Mouse (Mus musculus) activated CD4-positive, CD25-positive, alpha-beta regulatory T cell, adult 9 weeks (primary cell): Measurements from ENCODE around the gene Rpl5. TPM values are rescaled to one million over a fixed set of nuclear protein-coding genes. Genes with fewer than 3 reads are reported as not detected.

Experiments used
- polyA plus RNA-seq: library from polyadenylated mRNA; unstranded; fragments of 100-300 nt; shearing (Covaris generic); gene quantifications from one replicate; pipeline ENCODE4 v1.2.1, GENCODE M21; 2017

The Rpl5 gene
- polyA plus RNA-seq, result 25.6 TPM

DNA sequence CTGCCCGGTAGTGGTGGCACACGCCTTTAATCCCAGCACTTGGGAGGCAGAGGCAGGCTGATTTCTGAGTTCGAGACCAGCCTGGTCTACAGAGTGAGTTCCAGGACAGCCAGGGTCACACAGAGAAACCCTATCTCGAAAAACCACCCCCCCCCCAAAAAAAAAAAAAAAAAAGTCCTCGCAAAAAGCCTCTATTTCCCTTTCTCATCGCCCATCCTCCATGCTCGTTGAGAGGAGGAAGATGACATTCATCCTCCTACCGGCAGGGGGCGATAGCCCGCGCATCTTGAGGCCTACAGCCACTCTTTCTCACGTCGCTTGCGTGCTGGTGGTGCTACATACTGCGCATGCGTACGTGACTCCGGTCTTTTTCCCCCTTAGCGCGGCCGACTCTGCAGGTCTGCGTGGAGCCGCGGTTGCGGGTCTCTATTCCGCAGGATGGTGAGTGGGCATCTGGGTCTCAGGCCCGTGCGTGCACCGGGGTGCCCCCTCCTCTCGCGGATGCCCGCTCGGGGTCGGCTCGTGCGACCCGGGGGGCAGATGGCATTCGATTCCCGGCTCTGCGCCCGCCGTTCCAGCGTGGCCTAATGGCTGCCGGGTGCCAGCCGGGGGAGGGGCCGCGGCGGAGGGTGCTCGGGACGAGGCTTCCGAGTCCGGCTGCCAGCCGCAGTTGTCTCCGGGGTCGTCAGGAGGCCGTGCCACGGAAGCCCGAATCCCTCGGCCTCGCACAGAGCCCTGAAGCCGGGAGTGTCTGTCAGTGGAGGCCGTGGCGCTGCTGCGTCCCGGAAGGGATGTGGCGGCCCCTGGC, at the start of gene Rpl5:
Rpl5 (plus strand) TSS at position 297 of the 808 bp plus-strand sequence.

DNA sequence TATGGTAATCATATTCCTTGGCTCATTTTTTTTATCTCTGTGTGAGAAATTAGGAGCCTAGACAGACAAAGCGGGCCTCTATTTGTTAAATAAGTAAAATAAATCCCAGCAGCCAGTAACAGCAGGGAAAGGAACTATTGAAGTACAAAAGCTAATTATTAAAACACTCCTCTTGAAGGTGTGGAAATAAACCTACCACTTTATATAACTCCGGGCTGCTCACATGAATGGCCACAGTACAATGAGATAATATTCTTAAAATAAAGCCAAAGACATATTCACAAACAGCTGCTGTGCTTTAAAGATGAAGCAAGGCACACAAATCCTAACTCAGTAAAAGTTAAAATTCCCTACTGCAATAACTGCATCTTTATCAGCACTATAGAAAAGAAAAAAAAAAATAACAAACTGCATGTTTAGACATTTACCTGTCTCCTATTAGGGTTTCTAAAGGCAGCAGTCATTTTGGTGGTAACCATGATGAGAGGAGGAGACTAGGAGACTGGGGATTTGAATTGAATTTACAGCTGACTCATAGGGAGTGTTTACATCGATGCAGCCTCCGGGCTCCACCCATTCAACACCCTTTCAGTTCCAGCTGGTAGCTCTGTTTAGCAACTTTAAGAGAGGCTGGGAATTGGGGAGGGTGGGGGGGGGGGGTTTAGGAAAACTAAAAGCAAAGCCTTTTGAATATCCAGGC, 25.6 kb upstream of the Rpl5 start, which contains the start of gene Evi5:
Evi5 (minus strand) TSS at position 547 of the 700 bp plus-strand sequence.

Other genes with a start within 250 kb of the Rpl5 start
- gene Gfi1, start 174.5 kb upstream of the Rpl5 start, polyA plus RNA-seq, result 2.6 TPM
- 0.22 TPM for gene Ube2d2b, start 70.4 kb upstream of the Rpl5 start, polyA plus RNA-seq
- gene Evi5, start 25.4 kb upstream of the Rpl5 start, polyA plus RNA-seq, result 0.56 TPM
- 64.5 TPM for gene Fam69a, start 86.6 kb downstream of the Rpl5 start, polyA plus RNA-seq
- gene Mtf2, start 165.2 kb downstream of the Rpl5 start, polyA plus RNA-seq, result 104 TPM
- 95.7 TPM for gene Tmed5, start 232.1 kb downstream of the Rpl5 start, polyA plus RNA-seq
- 1.6 TPM for gene Ccdc18, start 232.4 kb downstream of the Rpl5 start, polyA plus RNA-seq